Mouse (Mus musculus) limb, embryonic 14.5 days (tissue): ENCODE results near the gene Xpo5. TPM values are rescaled to one million over a fixed set of nuclear protein-coding genes. Genes with fewer than 3 reads are reported as not detected.
A peak's percentile ranks its signal among the peaks of the same experiment; 100 is the strongest.

Experiments used
- ATAC-seq: fragments of 200-750 bp; cut with Nextera tagmentation; 2 replicates; pipeline ENCODE4 v1.8.0; 2017; ENCODE audit warnings: low read depth, moderate number of reproducible peaks, moderate TSS enrichment; ENCODE audit not compliant: low FRiP score
- DNase-seq: peaks from one replicate; pipeline ENCODE4 v3.0.0-alpha.2; 2015; ENCODE audit warnings: low spot score
- H3K27ac ChIP-seq: fragments of 300-500 bp; sonication (generic); replicated peaks from 2 replicates; pipeline ENCODE4 v1.5.1; 2014; ENCODE audit warnings: low read depth, mild to moderate bottlenecking, low read length, moderate library complexity, mixed read lengths
- H3K27me3 ChIP-seq: fragments of 300-500 bp; sonication (generic); 2 replicates; pipeline ENCODE4 v1.6.1; 2014; ENCODE audit warnings: low read length, mixed read lengths; ENCODE audit not compliant: control insufficient read depth, insufficient read depth
- H3K36me3 ChIP-seq: fragments of 300-500 bp; sonication (generic); 2 replicates; pipeline ENCODE4 v1.6.1; 2014; ENCODE audit warnings: mild to moderate bottlenecking, low read length, moderate library complexity, mixed read lengths; ENCODE audit not compliant: control insufficient read depth, insufficient read depth
- H3K4me1 ChIP-seq: fragments of 300-500 bp; sonication (generic); 2 replicates; pipeline ENCODE4 v1.6.1; 2014; ENCODE audit warnings: antibody characterized with exemption, low read length, mixed read lengths; ENCODE audit not compliant: control insufficient read depth, insufficient read depth
- H3K4me2 ChIP-seq: fragments of 300-500 bp; sonication (generic); replicated peaks from 2 replicates; pipeline ENCODE4 v1.6.1; 2014; ENCODE audit warnings: low read depth, mild to moderate bottlenecking, low read length, moderate library complexity; ENCODE audit not compliant: severe bottlenecking
- H3K4me3 ChIP-seq: fragments of 300-500 bp; sonication (generic); replicated peaks from 2 replicates; pipeline ENCODE4 v1.5.1; 2014; ENCODE audit warnings: low read length
- H3K9ac ChIP-seq: fragments of 300-500 bp; sonication (generic); 2 replicates; pipeline ENCODE4 v1.6.1; 2014; ENCODE audit warnings: mild to moderate bottlenecking, low read depth, low read length, moderate library complexity; ENCODE audit not compliant: severe bottlenecking
- H3K9me3 ChIP-seq: fragments of 300-500 bp; sonication (generic); 2 replicates; pipeline ENCODE4 v1.6.1; 2016; ENCODE audit warnings: low read length; ENCODE audit not compliant: control insufficient read depth
- POLR2A ChIP-seq: fragments of 200-500 bp; IDR thresholded peaks from 2 replicates; pipeline ENCODE4 v1.8.0; 2012; ENCODE audit warnings: inconsistent platforms, mild to moderate bottlenecking, moderate library complexity, borderline replicate concordance; ENCODE audit not compliant: insufficient read depth, insufficient read length; ENCODE audit errors: extremely low read depth
- WGBS: fragments of 180-500 bp; shearing (Covaris S2); extraction: QIAGEN DNeasy Blood & Tissue Kit; methylation state at CpG from one replicate; pipeline ENCODE4 v1.1.7; 2014; 5-methylcytosine and 5-hydroxymethylcytosine counted together
- polyA plus RNA-seq, 2 experiments: library from polyadenylated mRNA; depleted of rRNA in 1 of 2; stranded (reverse) in 1 of 2; unstranded in 1 of 2; fragments of >200 nt; fragmentation: Nextera tagmentation in 1 of 2; extraction: Ambion mirVana in 1 of 2; gene quantifications; 2 replicates each; pipeline versions ENCODE4 v1.2.1 to v1.2.3; 2012 to 2014

The Xpo5 gene
- polyA plus RNA-seq, 2 experiments = 45.0 to 49.7 TPM

- no peak overlapping the region for H3K9ac ChIP-seq
- no peak overlapping the region for H3K4me2 ChIP-seq
- H3K36me3 ChIP-seq = peaks cover 76% of the 10 kb centered on the region
- ATAC-seq (no peak), DNase-seq (no peak)
- no peak for TF ChIP-seq POLR2A
- H3K4me3 ChIP-seq = no peak overlapping the region
- H3K4me1 ChIP-seq = peaks cover 11% of the 10 kb centered on the region
- no peaks in the 10 kb centered on the region for H3K27me3 ChIP-seq
- H3K27ac ChIP-seq = no peak overlapping the region
- WGBS = 79% methylated on average over 11 of the region's 11 CpGs
- no peaks in the 10 kb centered on the region for H3K9me3 ChIP-seq
These were observed 35.6 kb upstream of the Xpo5 start for GRCm38 (mm10) chr17:46167014-46167413.

DNA sequence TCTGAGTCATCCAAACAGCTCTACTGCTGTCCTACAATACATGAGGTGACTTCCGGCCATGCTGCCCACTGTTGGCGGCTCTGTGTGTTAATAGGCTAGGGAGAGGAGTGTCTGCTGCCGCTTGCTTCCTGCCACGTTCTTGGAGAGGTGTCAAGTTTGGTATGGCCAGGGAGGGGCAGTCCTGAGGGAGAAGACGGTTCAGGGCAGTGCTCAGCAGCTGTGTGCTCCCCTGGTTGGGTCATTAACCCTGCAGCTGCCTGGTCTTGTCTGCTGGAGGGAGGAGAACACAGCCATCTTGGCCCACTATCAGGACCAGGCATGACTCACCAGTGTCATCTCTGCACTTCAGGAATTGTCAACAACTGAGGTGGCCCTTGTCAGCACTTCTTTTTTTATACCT lies 34.3 kb upstream of the Xpo5 start:
- 49% methylated on average over 5 of the region's 5 CpGs for WGBS
- Histone ChIP-seq H3K27me3 (no peaks in the 10 kb centered on the region), H3K4me1 (no peaks in the 10 kb centered on the region), H3K9me3 (no peaks in the 10 kb centered on the region), H3K27ac (no peak overlapping the region), H3K4me2 (no peak overlapping the region), H3K4me3 (no peak overlapping the region), H3K36me3 (peaks cover 89% of the 10 kb centered on the region), H3K9ac (no peak overlapping the region)
- DNase-seq (no peak), ATAC-seq (0 out of 2 replicates have a peak, but pooled peaks have one; percentile 20)
- TF ChIP-seq POLR2A = no peak

- no peaks in the 10 kb centered on the region for H3K4me1 ChIP-seq
- no peak overlapping the region for H3K9ac ChIP-seq
- no peak for TF ChIP-seq POLR2A
- WGBS = 97% methylated on average over 5 of the region's 5 CpGs
- peaks cover 90% of the 10 kb centered on the region for H3K36me3 ChIP-seq
- H3K9me3 ChIP-seq = no peaks in the 10 kb centered on the region
- no peaks in the 10 kb centered on the region for H3K27me3 ChIP-seq
- ATAC-seq (no peak), DNase-seq (no peak)
- no peak overlapping the region for H3K4me2 ChIP-seq
- H3K4me3 ChIP-seq = no peak overlapping the region
- H3K27ac ChIP-seq = no peak overlapping the region
These were observed 33.8 kb upstream of the Xpo5 start for GRCm38 (mm10) chr17:46168768-46169167.

DNA sequence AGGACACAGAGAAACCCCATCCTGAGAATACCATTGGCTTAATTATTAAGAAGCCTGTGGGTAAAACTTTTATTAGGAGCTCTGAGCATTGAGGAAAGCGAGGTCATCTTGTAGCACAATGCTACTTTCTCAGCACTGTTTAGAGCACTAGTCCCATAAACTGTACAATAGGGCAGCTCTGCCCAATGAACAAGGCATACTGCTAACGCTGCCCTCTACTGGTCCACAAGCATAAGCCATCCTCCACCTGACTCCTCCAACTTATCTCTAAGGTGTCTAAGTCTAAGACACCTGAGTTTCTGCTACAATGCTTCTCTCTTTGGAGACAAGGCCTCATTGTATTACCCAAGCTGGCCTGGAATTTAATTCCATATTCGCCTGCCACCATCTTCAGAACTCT lies 32.0 kb upstream of the Xpo5 start:
- H3K4me3 ChIP-seq = no peak overlapping the region
- no peak overlapping the region for H3K9ac ChIP-seq
- no peaks in the 10 kb centered on the region for H3K27me3 ChIP-seq
- H3K36me3 ChIP-seq = peaks cover 82% of the 10 kb centered on the region
- H3K4me1 ChIP-seq = no peaks in the 10 kb centered on the region
- H3K9me3 ChIP-seq = no peaks in the 10 kb centered on the region
- 73% methylated on average over 3 of the region's 3 CpGs for WGBS
- ATAC-seq = peak; percentile 14; the same call in 1 of the 2 replicates
- no peak for TF ChIP-seq POLR2A
- no peak overlapping the region for H3K4me2 ChIP-seq
- H3K27ac ChIP-seq = no peak overlapping the region
- no peak for DNase-seq

DNA sequence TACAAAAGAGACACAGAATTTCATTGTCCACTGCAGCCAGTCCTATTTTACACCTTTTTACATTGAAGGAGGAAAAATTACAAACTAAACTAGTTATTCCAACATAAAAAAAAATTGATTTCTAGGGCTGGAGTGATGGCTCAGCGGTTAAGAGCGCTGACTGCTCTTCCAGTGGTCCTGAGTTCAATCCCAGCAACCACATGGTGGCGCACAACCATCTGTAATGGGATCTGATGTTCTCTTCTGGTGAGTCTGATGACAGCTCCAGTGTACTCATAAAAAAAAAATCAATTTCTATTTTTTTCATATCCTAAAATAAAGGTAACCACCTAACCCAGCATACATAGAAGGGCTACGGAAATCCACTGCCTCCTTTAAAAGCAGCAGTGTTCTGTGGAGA lies 20.3 kb upstream of the Xpo5 start:
- Histone ChIP-seq H3K27ac (no peak overlapping the region), H3K36me3 (peaks cover 92% of the 10 kb centered on the region), H3K4me3 (no peak overlapping the region), H3K9me3 (no peaks in the 10 kb centered on the region), H3K4me1 (no peaks in the 10 kb centered on the region), H3K4me2 (no peak overlapping the region), H3K9ac (no peak overlapping the region), H3K27me3 (no peaks in the 10 kb centered on the region)
- DNase-seq (no peak), ATAC-seq (no peak)
- WGBS = 90% methylated on average over 4 of the region's 4 CpGs
- no peak for TF ChIP-seq POLR2A

- Histone ChIP-seq H3K9me3 (no peaks in the 10 kb centered on the region), H3K9ac (no peak overlapping the region), H3K4me1 (no peaks in the 10 kb centered on the region), H3K4me2 (no peak overlapping the region), H3K27me3 (no peaks in the 10 kb centered on the region), H3K4me3 (no peak overlapping the region), H3K27ac (no peak overlapping the region), H3K36me3 (peaks cover 86% of the 10 kb centered on the region)
- ATAC-seq = no peak
- no peak for DNase-seq
- no peak for TF ChIP-seq POLR2A
- 98% methylated on average over 2 of the region's 2 CpGs for whole genome bisulfite sequencing
These were observed 13.8 kb upstream of the Xpo5 start for GRCm38 (mm10) chr17:46188829-46189228.
